Mouse (Mus musculus) neural tube, embryonic 15.5 days (tissue): ENCODE measurements around the gene Gm43552. TPM values are rescaled to one million over a fixed set of nuclear protein-coding genes. Genes with fewer than 3 reads are reported as not detected.

Experiments
- ATAC-seq: fragments of 200-750 bp; cut with Nextera tagmentation; 2 replicates; pipeline ENCODE4 v1.8.0; 2017; ENCODE audit warnings: mild to moderate bottlenecking, moderate TSS enrichment, moderate library complexity; ENCODE audit not compliant: low FRiP score
- H3K27ac ChIP-seq: fragments of 300-500 bp; sonication (generic); replicated peaks from 2 replicates; pipeline ENCODE4 v1.5.1; 2015; ENCODE audit warnings: mild to moderate bottlenecking, inconsistent platforms
- H3K27me3 ChIP-seq: fragments of 300-500 bp; sonication (generic); replicated peaks from 2 replicates; pipeline ENCODE4 v1.6.1; 2015; ENCODE audit warnings: inconsistent platforms
- H3K36me3 ChIP-seq: fragments of 300-500 bp; sonication (generic); 2 replicates; pipeline ENCODE4 v1.6.1; 2015; ENCODE audit warnings: inconsistent platforms
- H3K4me1 ChIP-seq: fragments of 300-500 bp; sonication (generic); 2 replicates; pipeline ENCODE4 v1.6.1; 2015; ENCODE audit warnings: inconsistent platforms
- H3K4me2 ChIP-seq: fragments of 300-500 bp; sonication (generic); 2 replicates; pipeline ENCODE4 v1.6.1; 2015; ENCODE audit warnings: inconsistent platforms, mild to moderate bottlenecking, moderate library complexity
- H3K4me3 ChIP-seq: fragments of 300-500 bp; sonication (generic); replicated peaks from 2 replicates; pipeline ENCODE4 v1.5.1; 2015; ENCODE audit warnings: mild to moderate bottlenecking, inconsistent platforms
- H3K9ac ChIP-seq: fragments of 300-500 bp; sonication (generic); replicated peaks from 2 replicates; pipeline ENCODE4 v1.6.1; 2015; ENCODE audit warnings: mild to moderate bottlenecking, inconsistent platforms
- H3K9me3 ChIP-seq: fragments of 300-500 bp; sonication (generic); replicated peaks from 2 replicates; pipeline ENCODE4 v1.6.1; 2016; ENCODE audit warnings: inconsistent platforms
- WGBS: fragments of 180-500 bp; shearing (Covaris S2); methylation state at CpG from one replicate; pipeline ENCODE4 v1.1.7; 2015; ENCODE audit warnings: mixed read lengths; 5-methylcytosine and 5-hydroxymethylcytosine counted together
- polyA plus RNA-seq: library from polyadenylated mRNA; unstranded; fragments of >200 nt; fragmentation: Nextera tagmentation; extraction: Ambion mirVana; gene quantifications from 2 replicates; pipeline ENCODE4 v1.2.1, GENCODE M21; 2015

The Gm43552 gene
- polyA plus RNA-seq, 1 experiment from 2014 or later: 1.1 TPM

- Histone ChIP-seq H3K27ac (peak overlapping the region; percentile 90), H3K4me1 (peaks cover 40% of the 10 kb centered on the region), H3K9ac (peak overlapping the region; percentile 89), H3K36me3 (no peaks in the 10 kb centered on the region), H3K9me3 (no peaks in the 10 kb centered on the region), H3K4me2 (peak overlapping the region; percentile 86), H3K27me3 (no peaks in the 10 kb centered on the region), H3K4me3 (peak overlapping the region; percentile 69)
- ATAC-seq: peak; percentile 36
- WGBS: 2% methylated on average over 15 of the region's 15 CpGs
Observed at GRCm38 (mm10) chr5:65434471-65435362, 57.9 kb downstream of the Gm43552 start.

- Histone ChIP-seq H3K9me3 (no peaks in the 10 kb centered on the region), H3K36me3 (peaks cover 23% of the 10 kb centered on the region), H3K27me3 (no peaks in the 10 kb centered on the region), H3K4me2 (no peak overlapping the region), H3K4me3 (no peak overlapping the region), H3K27ac (no peak overlapping the region), H3K4me1 (peaks cover 32% of the 10 kb centered on the region), H3K9ac (no peak overlapping the region)
- WGBS: 93% methylated on average over 5 of the region's 5 CpGs
- ATAC-seq: no peak
Observed at GRCm38 (mm10) chr5:65429441-65429840, 63.2 kb downstream of the Gm43552 start.

- Histone ChIP-seq H3K27ac (no peak overlapping the region), H3K36me3 (peaks cover 32% of the 10 kb centered on the region), H3K4me1 (peaks cover 22% of the 10 kb centered on the region), H3K9ac (no peak overlapping the region), H3K4me2 (no peak overlapping the region), H3K4me3 (no peak overlapping the region), H3K27me3 (no peaks in the 10 kb centered on the region), H3K9me3 (no peaks in the 10 kb centered on the region)
- ATAC-seq: no peak
- 55% methylated on average over 4 of the region's 4 CpGs for WGBS
Observed at GRCm38 (mm10) chr5:65428321-65428720, 64.3 kb downstream of the Gm43552 start.

- H3K36me3 ChIP-seq: peaks cover 63% of the 10 kb centered on the region
- no peak for ATAC-seq
- WGBS: 89% methylated on average over 5 of the region's 5 CpGs
Observed at GRCm38 (mm10) chr5:65425251-65425650, 67.4 kb downstream of the Gm43552 start.

GRCm38 (mm10) chr5:65424215-65424614 is 68.4 kb downstream of the Gm43552 start:
- no peaks in the 10 kb centered on the region for H3K9me3 ChIP-seq
- WGBS: 93% methylated on average over 6 of the region's 6 CpGs
- H3K27ac ChIP-seq: no peak overlapping the region
- no peaks in the 10 kb centered on the region for H3K27me3 ChIP-seq
- no peak for ATAC-seq
- peaks cover 67% of the 10 kb centered on the region for H3K36me3 ChIP-seq
- no peak overlapping the region for H3K4me2 ChIP-seq
- H3K4me1 ChIP-seq: no peaks in the 10 kb centered on the region
- no peak overlapping the region for H3K4me3 ChIP-seq
- H3K9ac ChIP-seq: no peak overlapping the region

More at GRCm38 (mm10) chr5:65425251-65425650, 67.4 kb downstream of the Gm43552 start:
- no peak overlapping the region for H3K27ac ChIP-seq
- peaks cover 2% of the 10 kb centered on the region; the same call in 1 of the 2 replicates for H3K4me1 ChIP-seq
- no peaks in the 10 kb centered on the region for H3K9me3 ChIP-seq
- H3K27me3 ChIP-seq: no peaks in the 10 kb centered on the region
- H3K4me2 ChIP-seq: no peak overlapping the region
- no peak overlapping the region for H3K9ac ChIP-seq
- H3K4me3 ChIP-seq: no peak overlapping the region

- no peak overlapping the region for H3K4me2 ChIP-seq
- no peak for ATAC-seq
- no peaks in the 10 kb centered on the region for H3K9me3 ChIP-seq
- H3K27me3 ChIP-seq: no peaks in the 10 kb centered on the region
- H3K36me3 ChIP-seq: peaks cover 76% of the 10 kb centered on the region
- H3K9ac ChIP-seq: no peak overlapping the region
- no peak overlapping the region for H3K4me3 ChIP-seq
- WGBS: 94% methylated on average over 8 of the region's 8 CpGs
- no peaks in the 10 kb centered on the region for H3K4me1 ChIP-seq
- H3K27ac ChIP-seq: no peak overlapping the region
Observed at GRCm38 (mm10) chr5:65422803-65423202, 69.8 kb downstream of the Gm43552 start.

- no peak for ATAC-seq
- H3K27ac ChIP-seq: no peak overlapping the region
- no peak overlapping the region for H3K9ac ChIP-seq
- H3K4me2 ChIP-seq: no peak overlapping the region
- peaks cover 82% of the 10 kb centered on the region for H3K36me3 ChIP-seq
- no peaks in the 10 kb centered on the region for H3K9me3 ChIP-seq
- H3K4me3 ChIP-seq: no peak overlapping the region
- H3K4me1 ChIP-seq: 0 out of 2 replicates have a peak, but pooled peaks cover 3% of the 10 kb centered on the region
- 71% methylated on average over 6 of the region's 6 CpGs for WGBS
- H3K27me3 ChIP-seq: no peaks in the 10 kb centered on the region
Observed at GRCm38 (mm10) chr5:65420822-65421221, 71.8 kb downstream of the Gm43552 start.

- ATAC-seq: no peak
- H3K4me2 ChIP-seq: no peak overlapping the region
- H3K4me1 ChIP-seq: 0 out of 2 replicates have a peak, but pooled peaks cover 4% of the 10 kb centered on the region
- no peaks in the 10 kb centered on the region for H3K9me3 ChIP-seq
- 80% methylated on average over 10 of the region's 10 CpGs for WGBS
- H3K27ac ChIP-seq: no peak overlapping the region
- H3K4me3 ChIP-seq: no peak overlapping the region
- no peaks in the 10 kb centered on the region for H3K27me3 ChIP-seq
- peaks cover 81% of the 10 kb centered on the region for H3K36me3 ChIP-seq
- H3K9ac ChIP-seq: no peak overlapping the region
Observed at GRCm38 (mm10) chr5:65419136-65419535, 73.5 kb downstream of the Gm43552 start.

GRCm38 (mm10) chr5:65415653-65416458 is 76.8 kb downstream of the Gm43552 start:
- peak overlapping the region; percentile 23 for H3K27ac ChIP-seq
- no peak overlapping the region for H3K4me2 ChIP-seq
- H3K4me1 ChIP-seq: 0 out of 2 replicates have a peak, but pooled peaks cover 4% of the 10 kb centered on the region
- H3K9ac ChIP-seq: no peak overlapping the region
- H3K9me3 ChIP-seq: no peaks in the 10 kb centered on the region
- 29% methylated on average over 26 of the region's 26 CpGs for WGBS
- no peaks in the 10 kb centered on the region for H3K27me3 ChIP-seq
- no peak overlapping the region for H3K4me3 ChIP-seq
- ATAC-seq: no peak
- peaks cover 64% of the 10 kb centered on the region for H3K36me3 ChIP-seq

- H3K36me3 ChIP-seq: peaks cover 49% of the 10 kb centered on the region
- no peaks in the 10 kb centered on the region for H3K4me1 ChIP-seq
- H3K27ac ChIP-seq: peak overlapping the region; percentile 42
Observed at GRCm38 (mm10) chr5:65407989-65408388, 84.6 kb downstream of the Gm43552 start.

GRCm38 (mm10) chr5:65401251-65401994 is 91.2 kb downstream of the Gm43552 start:
- H3K27ac ChIP-seq: no peak overlapping the region
- no peak overlapping the region for H3K9ac ChIP-seq
- H3K4me1 ChIP-seq: 0 out of 2 replicates have a peak, but pooled peaks cover 3% of the 10 kb centered on the region
- peak; percentile 63; the same call in 1 of the 2 replicates for ATAC-seq
- no peaks in the 10 kb centered on the region for H3K9me3 ChIP-seq
- 27% methylated on average over 2 of the region's 2 CpGs for WGBS
- peaks cover 61% of the 10 kb centered on the region for H3K36me3 ChIP-seq
- H3K4me2 ChIP-seq: no peak overlapping the region
- H3K4me3 ChIP-seq: no peak overlapping the region
- H3K27me3 ChIP-seq: no peaks in the 10 kb centered on the region

More at GRCm38 (mm10) chr5:65407989-65408388, 84.6 kb downstream of the Gm43552 start:
- H3K4me3 ChIP-seq: no peak overlapping the region
- no peak overlapping the region for H3K9ac ChIP-seq
- peak; percentile 21 for ATAC-seq
- 35% methylated on average over 12 of the region's 12 CpGs for WGBS
- H3K9me3 ChIP-seq: no peaks in the 10 kb centered on the region
- H3K4me2 ChIP-seq: no peak overlapping the region
- no peaks in the 10 kb centered on the region for H3K27me3 ChIP-seq
